Mouse (Mus musculus) ES-E14 (cell line): Measurements from ENCODE around the gene Lrrc1. TPM values are rescaled to one million over a fixed set of nuclear protein-coding genes. Genes with fewer than 3 reads are reported as not detected.

Source experiments
- DNase-seq: peaks from one replicate; pipeline ENCODE4 v3.0.0-alpha.2; 2013; ENCODE audit warnings: low read depth, low spot score
- H3K27ac ChIP-seq: 2 replicates; pipeline ENCODE4 v1.5.1; 2012; ENCODE audit warnings: low read depth, mild to moderate bottlenecking, low read length, moderate library complexity, mixed read lengths; ENCODE audit not compliant: poor library complexity, insufficient read depth, severe bottlenecking
- H3K36me3 ChIP-seq: 2 replicates; pipeline ENCODE4 v1.6.1; 2012; ENCODE audit warnings: mild to moderate bottlenecking, low read length, moderate library complexity, mixed read lengths; ENCODE audit not compliant: control insufficient read depth, poor library complexity, insufficient read depth, severe bottlenecking
- H3K4me1 ChIP-seq, 2 experiments: fragments of 150-350 bp in 1 of 2; sonication (generic) in 1 of 2; 2 replicates each; pipeline ENCODE4 v1.6.1; 2012; ENCODE audit warnings: low read length in 2 of 2, mild to moderate bottlenecking in 1 of 2, mixed read lengths in 1 of 2; ENCODE audit not compliant: control insufficient read depth in 2 of 2, insufficient read depth in 2 of 2, poor library complexity in 1 of 2
- H3K4me3 ChIP-seq, 2 experiments: fragments of 150-350 bp in 1 of 2; sonication (generic) in 1 of 2; 2 replicates each; pipeline ENCODE4 v1.5.1; 2012; ENCODE audit warnings: low read length in 2 of 2, low read depth in 1 of 2, mild to moderate bottlenecking in 1 of 2, mixed read lengths in 1 of 2; ENCODE audit not compliant: insufficient read depth in 1 of 2, poor library complexity in 1 of 2, severe bottlenecking in 1 of 2
- H3K9ac ChIP-seq: 2 replicates; pipeline ENCODE4 v1.6.1; 2012; ENCODE audit warnings: low read depth, mild to moderate bottlenecking, low read length, mixed read lengths; ENCODE audit not compliant: poor library complexity, insufficient read depth, severe bottlenecking
- H3K9me3 ChIP-seq: fragments of 150-350 bp; sonication (generic); 2 replicates; pipeline ENCODE4 v1.6.1; 2012; ENCODE audit warnings: low read depth, mild to moderate bottlenecking, low read length; ENCODE audit not compliant: control insufficient read depth, insufficient read depth
- CHD2 ChIP-seq: IDR thresholded peaks from 2 replicates; pipeline ENCODE4 v1.6.1; 2014; ENCODE audit warnings: mild to moderate bottlenecking, low read depth, low read length, inconsistent platforms
- HCFC1 ChIP-seq: IDR thresholded peaks from 2 replicates; pipeline ENCODE4 v1.6.1; 2012; ENCODE audit warnings: low read length, inconsistent platforms, borderline replicate concordance; ENCODE audit not compliant: insufficient read depth
- MAFK ChIP-seq: IDR thresholded peaks from 2 replicates; pipeline ENCODE4 v1.6.1; 2014; ENCODE audit warnings: mild to moderate bottlenecking, low read depth, low read length, inconsistent platforms; ENCODE audit not compliant: insufficient read depth
- ZC3H11A ChIP-seq: IDR thresholded peaks from 2 replicates; pipeline ENCODE4 v1.6.1; 2012; ENCODE audit warnings: low read depth, mild to moderate bottlenecking, inconsistent platforms, low read length, borderline replicate concordance
- ZNF384 ChIP-seq: IDR thresholded peaks from 2 replicates; pipeline ENCODE4 v1.6.1; 2012; ENCODE audit warnings: low read depth, low read length, inconsistent platforms
- in situ Hi-C, 2 experiments: fragments of 600-800 bp; cut with MboI; formaldehyde crosslinking; loops; one replicate each; pipeline ENCODE4 v1.15.1; 2025; ENCODE audit warnings: low sequenced_read_pairs in 2 of 2, inconsistent platforms in 1 of 2; ENCODE audit not compliant: unreplicated experiment in 2 of 2
- total RNA-seq: library from RNA; depleted of rRNA; stranded (reverse); fragments of 300-350 nt; gene quantifications from 2 replicates; pipeline ENCODE4 v1.2.3, GENCODE M21; 2012

The Lrrc1 gene
- total RNA-seq, 1 experiment, result 7.7 TPM

- DNase-seq, result no peak
- Histone ChIP-seq H3K9ac (no peak overlapping the region), H3K27ac (no peak overlapping the region), H3K4me3 (no peak overlapping the region), H3K36me3 (no peaks in the 10 kb centered on the region), H3K9me3 (no peaks in the 10 kb centered on the region), H3K4me1 (no peaks in the 10 kb centered on the region)
- in situ Hi-C loops, result no loop called here
- TF ChIP-seq MAFK (no peak), ZC3H11A (no peak), HCFC1 (no peak), CHD2 (no peak), ZNF384 (no peak)
Measured at GRCm38 (mm10) chr9:77402971-77403370, 141.7 kb downstream of the Lrrc1 start.

GRCm38 (mm10) chr9:77399801-77400200 is 144.9 kb downstream of the Lrrc1 start:
- no peak overlapping the region for H3K9ac ChIP-seq
- H3K4me1 ChIP-seq, result peaks cover 0 to 2% of the 10 kb centered on the region in 2 experiments; a peak in 1 of 4 replicates
- H3K27ac ChIP-seq, result no peak overlapping the region
- DNase-seq, result no peak
- H3K9me3 ChIP-seq, result no peaks in the 10 kb centered on the region
- no peak overlapping the region for H3K4me3 ChIP-seq
- H3K36me3 ChIP-seq, result no peaks in the 10 kb centered on the region
- in situ Hi-C loops, result no loop called here
- TF ChIP-seq ZNF384 (no peak), CHD2 (no peak), MAFK (no peak), HCFC1 (no peak), ZC3H11A (no peak)

GRCm38 (mm10) chr9:77398856-77399631 is 145.6 kb downstream of the Lrrc1 start:
- Histone ChIP-seq H3K4me3 (no peak overlapping the region), H3K9me3 (no peaks in the 10 kb centered on the region), H3K27ac (no peak overlapping the region), H3K9ac (no peak overlapping the region), H3K36me3 (no peaks in the 10 kb centered on the region), H3K4me1 (peaks cover 0 to 2% of the 10 kb centered on the region in 2 experiments; a peak in 1 of 4 replicates)
- TF ChIP-seq MAFK (no peak), CHD2 (no peak), ZC3H11A (no peak)
- in situ Hi-C loops, result no loop called here
- DNase-seq, result no peak

GRCm38 (mm10) chr9:77397027-77397426 is 147.6 kb downstream of the Lrrc1 start:
- H3K4me1 ChIP-seq, result peaks cover 0 to 2% of the 10 kb centered on the region in 2 experiments; a peak in 1 of 4 replicates
- TF ChIP-seq MAFK (no peak), ZC3H11A (no peak), CHD2 (no peak), ZNF384 (no peak), HCFC1 (no peak)

More at GRCm38 (mm10) chr9:77397027-77397426, 147.6 kb downstream of the Lrrc1 start:
- Histone ChIP-seq H3K9ac (no peak overlapping the region), H3K36me3 (no peaks in the 10 kb centered on the region), H3K9me3 (no peaks in the 10 kb centered on the region), H3K27ac (no peak overlapping the region), H3K4me3 (no peak overlapping the region)
- no peak for DNase-seq
- in situ Hi-C loops, result no loop called here
